Mouse (Mus musculus) kidney, postnatal 0 days (tissue): Measurements from ENCODE around the gene Anapc11. TPM values are rescaled to one million over a fixed set of nuclear protein-coding genes. Genes with fewer than 3 reads are reported as not detected.

Source experiments
- ATAC-seq: fragments of 200-750 bp; cut with Nextera tagmentation; replicated peaks from 2 replicates; pipeline ENCODE4 v1.8.0; 2017; ENCODE audit warnings: low read depth, moderate number of reproducible peaks, moderate TSS enrichment, moderate library complexity; ENCODE audit not compliant: low FRiP score
- DNase-seq: peaks from one replicate; pipeline ENCODE4 v3.0.0-alpha.2; 2016; ENCODE audit warnings: low spot score
- H3K27ac ChIP-seq: fragments of 300-500 bp; sonication (generic); 2 replicates; pipeline ENCODE4 v1.5.1; 2014; ENCODE audit warnings: mild to moderate bottlenecking
- H3K27me3 ChIP-seq: fragments of 300-500 bp; sonication (generic); 2 replicates; pipeline ENCODE4 v1.6.1; 2014; ENCODE audit warnings: low read length, mixed read lengths; ENCODE audit not compliant: insufficient read depth
- H3K36me3 ChIP-seq: fragments of 300-500 bp; sonication (generic); 2 replicates; pipeline ENCODE4 v1.6.1; 2014; ENCODE audit warnings: low read length, mixed read lengths; ENCODE audit not compliant: insufficient read depth
- H3K4me1 ChIP-seq: fragments of 300-500 bp; sonication (generic); replicated peaks from 2 replicates; pipeline ENCODE4 v1.6.1; 2014; ENCODE audit warnings: antibody characterized with exemption, low read length, mixed read lengths; ENCODE audit not compliant: insufficient read depth
- H3K4me2 ChIP-seq: fragments of 300-500 bp; sonication (generic); 2 replicates; pipeline ENCODE4 v1.6.1; 2014; ENCODE audit warnings: mild to moderate bottlenecking, low read length, moderate library complexity, mixed read lengths
- H3K4me3 ChIP-seq: fragments of 300-500 bp; sonication (generic); replicated peaks from 2 replicates; pipeline ENCODE4 v1.5.1; 2014; ENCODE audit warnings: low read depth, low read length
- H3K9ac ChIP-seq: fragments of 300-500 bp; sonication (generic); 2 replicates; pipeline ENCODE4 v1.6.1; 2014; ENCODE audit warnings: low read depth, low read length
- H3K9me3 ChIP-seq: fragments of 300-500 bp; sonication (generic); replicated peaks from 2 replicates; pipeline ENCODE4 v1.6.1; 2016; ENCODE audit warnings: low read length, inconsistent platforms, mixed read lengths
- CTCF ChIP-seq: IDR thresholded peaks from 2 replicates; pipeline ENCODE4 v1.5.1; 2016; ENCODE audit warnings: antibody characterized with exemption, low read depth, mild to moderate bottlenecking, moderate library complexity
- WGBS: fragments of 180-500 bp; shearing (Covaris S2); extraction: QIAGEN DNeasy Blood & Tissue Kit; methylation state at CpG from one replicate; pipeline ENCODE4 v1.1.7; 2014; 5-methylcytosine and 5-hydroxymethylcytosine counted together
- polyA plus RNA-seq: library from polyadenylated mRNA; unstranded; fragments of >200 nt; fragmentation: Nextera tagmentation; extraction: Ambion mirVana; gene quantifications from 2 replicates; pipeline ENCODE4 v1.2.1, GENCODE M21; 2015

Gene Anapc11
- polyA plus RNA-seq, 1 experiment from 2014 or later = 159 TPM

DNA sequence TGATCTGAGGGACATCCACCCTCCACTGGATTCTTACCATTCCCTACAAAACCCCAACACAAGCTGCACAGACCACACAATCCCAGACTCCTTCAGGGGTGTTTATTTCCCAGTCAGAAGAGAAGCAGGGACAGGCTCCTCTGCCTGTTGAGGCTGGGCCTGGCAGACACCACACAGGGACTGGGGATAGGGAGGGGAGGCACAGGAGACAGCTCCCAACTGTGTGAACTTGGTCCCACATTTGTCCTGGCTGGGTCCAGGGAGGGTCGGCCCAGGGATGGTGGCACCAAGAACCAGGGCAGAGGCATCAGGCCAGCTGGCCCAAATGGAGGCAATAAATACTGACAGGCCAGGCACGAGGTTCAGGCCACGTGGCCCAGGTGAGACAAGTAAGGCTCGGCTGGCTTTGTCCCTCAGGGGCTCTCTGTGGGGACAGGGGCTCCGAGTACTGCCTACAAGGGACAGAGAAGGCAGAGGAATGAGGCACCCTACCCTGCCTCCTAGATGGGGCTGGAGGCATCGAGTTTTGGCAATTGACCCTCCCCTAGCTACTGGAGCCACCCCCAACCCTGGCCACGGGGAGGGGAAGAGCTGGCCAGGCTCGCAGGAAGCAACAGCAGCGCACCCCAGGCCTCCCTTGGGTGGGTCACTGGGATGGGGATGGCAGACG, 20.1 kb upstream of the Anapc11 start:
- ATAC-seq = no peak
- DNase-seq = no peak

DNA sequence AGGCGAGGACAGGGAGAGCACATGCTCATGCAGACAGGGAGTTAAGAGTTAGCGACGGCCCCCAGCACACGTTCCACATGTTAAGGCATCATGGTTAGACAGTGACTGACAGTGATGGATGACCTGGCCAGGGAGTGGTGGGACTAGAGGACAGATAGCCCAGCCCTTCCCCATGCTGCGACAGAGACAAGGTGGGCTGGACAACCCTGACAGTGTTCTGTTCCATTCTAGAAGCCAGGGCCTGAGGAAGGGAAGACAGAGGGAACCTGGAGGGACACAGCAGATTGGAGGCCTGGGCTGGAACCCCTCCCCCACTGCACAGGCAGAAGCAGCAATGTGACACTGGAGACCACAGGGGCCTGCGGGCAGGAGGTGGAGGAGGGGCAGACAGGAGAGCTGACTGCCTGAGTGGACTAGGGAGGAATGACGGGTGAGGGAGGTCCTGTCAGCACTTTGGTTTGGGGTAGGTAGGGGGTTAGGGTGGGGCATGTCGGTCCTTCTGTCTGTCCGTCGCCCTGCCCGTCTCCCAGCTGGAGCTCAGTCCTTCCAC, 19.5 kb upstream of the Anapc11 start:
- Histone ChIP-seq H3K27me3 (no peaks in the 10 kb centered on the region), H3K4me1 (peaks cover 19% of the 10 kb centered on the region), H3K4me2 (no peak overlapping the region), H3K4me3 (no peak overlapping the region), H3K27ac (peak overlapping the region; percentile 80; the same call in 1 of the 2 replicates), H3K9me3 (no peaks in the 10 kb centered on the region), H3K36me3 (peaks cover 20% of the 10 kb centered on the region), H3K9ac (no peak overlapping the region)
- ATAC-seq = peak; percentile 6; the same call in 1 of the 2 replicates
- 69% methylated on average over 11 of the region's 11 CpGs for WGBS
- no peak for TF ChIP-seq CTCF
- DNase-seq = peak; percentile 32

More for the DNA sequence above, 20.1 kb upstream of the Anapc11 start:
- Histone ChIP-seq H3K9me3 (no peaks in the 10 kb centered on the region), H3K36me3 (peaks cover 20% of the 10 kb centered on the region), H3K4me3 (no peak overlapping the region), H3K4me1 (peaks cover 19% of the 10 kb centered on the region), H3K27ac (peak overlapping the region; percentile 80), H3K27me3 (no peaks in the 10 kb centered on the region), H3K9ac (0 out of 2 replicates have a peak overlapping the region, but pooled peaks have one; percentile 20), H3K4me2 (no peak overlapping the region)
- 67% methylated on average over 10 of the region's 10 CpGs for WGBS
- TF ChIP-seq CTCF = no peak

DNA sequence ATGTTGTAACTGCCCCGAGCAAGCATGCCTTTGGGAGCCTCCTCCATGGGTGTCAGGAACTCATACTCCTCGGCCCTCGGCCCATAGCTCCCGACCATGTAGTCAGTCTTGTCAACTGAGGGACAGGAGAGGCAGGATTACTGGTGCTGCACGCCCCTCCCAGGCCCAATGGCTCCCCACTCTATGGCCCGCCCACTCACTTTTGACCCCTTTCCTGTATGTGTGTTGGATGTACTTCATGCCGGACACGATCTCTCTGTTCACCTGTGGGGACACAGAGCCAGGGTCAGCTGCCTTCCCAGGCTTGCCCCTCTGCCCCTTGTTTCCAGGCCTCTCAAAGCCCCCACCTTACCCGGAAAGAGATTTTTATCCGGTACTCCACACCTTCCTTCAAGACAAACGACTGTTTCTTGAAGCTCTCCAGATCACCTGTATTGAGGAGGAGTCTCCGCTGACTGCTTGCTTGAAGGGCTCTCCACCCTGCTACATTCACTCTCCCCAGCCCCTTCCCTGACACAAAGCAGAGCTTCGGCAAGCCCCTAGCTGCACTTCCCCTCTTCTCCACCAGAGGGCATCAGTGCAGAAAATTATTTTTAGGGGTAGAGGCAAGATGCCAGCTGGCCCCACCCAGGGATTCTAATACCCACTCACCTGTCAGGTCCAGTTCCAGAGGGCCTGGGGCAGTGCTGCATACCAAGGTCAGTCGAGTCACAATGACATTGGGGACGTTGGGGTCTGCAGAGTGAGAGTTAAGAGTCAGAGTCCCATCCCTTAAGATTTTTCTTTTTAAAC, 18.7 kb upstream of the Anapc11 start:
- WGBS = 45% methylated on average over 15 of the region's 15 CpGs
- DNase-seq = peak; percentile 79
- Histone ChIP-seq H3K36me3 (peaks cover 20% of the 10 kb centered on the region), H3K4me2 (peak overlapping the region; percentile 94), H3K9ac (peak overlapping the region; percentile 97; the same call in 1 of the 2 replicates), H3K9me3 (no peaks in the 10 kb centered on the region), H3K4me1 (peaks cover 15% of the 10 kb centered on the region), H3K27me3 (no peaks in the 10 kb centered on the region), H3K4me3 (peak overlapping the region; percentile 91), H3K27ac (peak overlapping the region; percentile 96; the same call in 1 of the 2 replicates)
- ATAC-seq = peak; percentile 1; the same call in 1 of the 2 replicates
- peak; percentile 90 for TF ChIP-seq CTCF

DNA sequence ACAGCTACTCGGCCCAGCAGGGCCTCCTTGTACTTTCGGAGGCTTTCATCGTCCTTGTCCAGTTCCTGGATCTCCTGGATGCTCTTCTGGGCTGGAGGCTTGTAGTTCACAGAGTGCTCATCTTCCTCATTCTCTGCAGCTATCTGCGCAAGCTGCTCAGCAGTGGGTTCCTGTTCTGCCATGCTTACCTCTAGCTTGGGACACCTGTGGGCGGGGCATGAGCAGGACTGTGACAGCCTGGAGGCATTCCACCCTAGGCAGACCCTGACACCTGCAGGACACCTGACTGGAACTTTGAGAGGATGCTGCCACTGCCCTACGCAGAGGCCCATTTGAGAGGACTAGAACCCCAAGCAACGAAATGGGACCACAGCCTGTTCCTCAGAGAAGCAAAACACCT, 18.0 kb upstream of the Anapc11 start:
- H3K36me3 ChIP-seq = peaks cover 21% of the 10 kb centered on the region
- peak overlapping the region; percentile 96 for H3K27ac ChIP-seq
- peak overlapping the region; percentile 94 for H3K4me2 ChIP-seq
- DNase-seq (no peak), ATAC-seq (no peak)
- H3K9ac ChIP-seq = peak overlapping the region; percentile 97
- 47% methylated on average over 7 of the region's 7 CpGs for WGBS
- H3K27me3 ChIP-seq = no peaks in the 10 kb centered on the region
- H3K4me1 ChIP-seq = peaks cover 12% of the 10 kb centered on the region
- TF ChIP-seq CTCF = no peak
- peak overlapping the region; percentile 91 for H3K4me3 ChIP-seq
- H3K9me3 ChIP-seq = no peaks in the 10 kb centered on the region

DNA sequence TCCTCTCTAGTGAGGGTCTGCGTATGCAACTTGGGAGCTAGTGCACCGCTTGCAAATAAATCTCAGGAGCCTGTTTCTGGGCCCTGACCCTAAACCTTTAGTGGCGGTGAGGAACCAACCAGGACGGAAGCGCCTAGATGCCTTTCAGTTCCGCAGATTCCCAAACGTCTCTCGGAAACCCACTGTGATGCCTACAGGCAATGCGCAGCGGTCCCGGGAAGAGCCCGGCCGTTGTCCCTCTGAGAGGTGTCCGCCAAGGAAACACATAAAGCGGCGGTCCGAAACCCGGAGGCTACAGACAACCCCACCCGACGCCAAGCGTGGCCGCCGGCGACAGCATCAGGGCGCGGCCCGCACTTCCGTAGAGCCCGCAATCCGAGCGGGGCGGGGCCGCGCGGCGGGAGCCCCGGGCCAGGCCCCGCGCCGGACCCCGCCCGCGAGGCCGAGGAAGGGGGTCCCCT, 17.3 kb upstream of the Anapc11 start:
- Histone ChIP-seq H3K36me3 (peaks cover 28% of the 10 kb centered on the region), H3K4me3 (peak overlapping the region; percentile 91), H3K27me3 (no peaks in the 10 kb centered on the region), H3K9ac (peak overlapping the region; percentile 97), H3K4me2 (peak overlapping the region; percentile 94), H3K27ac (peak overlapping the region; percentile 96), H3K4me1 (peaks cover 12% of the 10 kb centered on the region), H3K9me3 (no peaks in the 10 kb centered on the region)
- under 1% methylated on average over 30 of the region's 44 CpGs for WGBS
- DNase-seq (peak; percentile 24), ATAC-seq (peak; percentile 7; the same call in 1 of the 2 replicates)
- TF ChIP-seq CTCF = no peak
